ENCODE assay signal across 8 mouse cellular contexts in the genomic region with DNA sequence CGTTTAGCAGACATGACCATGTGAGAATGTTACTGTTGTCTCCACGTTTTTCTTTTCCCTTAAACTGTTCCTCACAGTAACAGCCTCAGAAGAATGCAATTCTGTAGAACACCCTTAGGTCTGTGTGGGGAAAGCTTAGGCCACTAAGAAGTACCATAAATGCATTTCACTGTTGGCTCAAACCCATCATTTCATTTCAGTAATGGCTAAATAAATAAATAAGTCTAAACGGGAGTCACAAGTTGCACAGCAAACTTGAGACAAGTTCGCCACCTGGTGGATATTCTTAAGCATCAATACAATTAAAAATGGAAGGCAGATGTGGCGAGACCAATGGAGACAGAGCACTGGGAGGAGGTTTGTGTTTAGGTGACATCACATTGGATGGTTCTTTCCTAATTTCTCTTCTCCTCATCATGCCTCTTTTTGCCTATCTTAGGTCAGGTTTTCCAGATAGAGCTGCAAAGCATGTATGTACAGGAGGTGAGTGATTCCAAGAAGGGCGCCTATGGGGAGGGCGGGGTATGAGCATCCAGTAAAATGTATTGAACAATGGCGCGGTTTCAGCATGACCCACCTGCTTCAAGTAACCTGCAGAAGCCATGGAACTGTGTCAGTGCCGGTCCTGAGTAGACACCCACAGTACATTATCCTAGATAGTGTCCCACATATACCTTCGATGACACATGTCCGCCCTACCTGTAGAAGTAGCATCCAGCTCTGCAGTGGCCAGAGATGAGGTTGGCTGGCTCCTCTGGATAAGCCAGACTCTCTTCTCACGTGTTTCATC.
DNase-seq lines count a peak whose midpoint lies in the region; ATAC-seq and TF ChIP-seq lines count a peak whose summit lies in the region.

No protein-coding gene starts in this region.

- no peak overlapping the region for H3K9ac ChIP-seq in forebrain, postnatal 0 days

- TF ChIP-seq CTCF in forebrain, postnatal 0 days (IDR thresholded peaks at IDR 0.05; ENCODE audit: low read depth) = peak; percentile 87
- TF ChIP-seq CTCF in kidney, adult 2 months (conservative IDR thresholded peaks at IDR 0.05; ENCODE audit: insufficient read depth, insufficient read length, low read depth, low read length) = peak; percentile 16; the same call in 1 of the 2 replicates

- peak; percentile 89 for ATAC-seq in forebrain, postnatal 0 days

- no peak for TF ChIP-seq POLR2A in kidney, adult 2 months (IDR thresholded peaks at IDR 0.05; ENCODE audit: low read depth, low read length)

- no peak overlapping the region for H3K4me2 ChIP-seq in forebrain, postnatal 0 days (ENCODE audit: low read depth)

- no peaks in the 10 kb centered on the region for H3K9me3 ChIP-seq in forebrain, postnatal 0 days (ENCODE audit: low read length)

- H3K4me3 ChIP-seq in forebrain, postnatal 0 days (ENCODE audit: low read depth, low read length) = no peak overlapping the region
- no peak overlapping the region for H3K4me3 ChIP-seq in kidney, adult 2 months (ENCODE audit: insufficient read depth, low read depth, low read length)

- H3K36me3 ChIP-seq in forebrain, postnatal 0 days (ENCODE audit: insufficient read depth) = no peaks in the 10 kb centered on the region
- H3K36me3 ChIP-seq in kidney, adult 2 months (ENCODE audit: control insufficient read depth, insufficient read depth, low read length) = no peaks in the 10 kb centered on the region

- DNase-seq in adrenal gland, adult 2 months = peak; percentile 22
- DNase-seq in adrenal gland, postnatal 25 days = no peak
- peak; percentile 57 to 68 for DNase-seq in right cerebral cortex, postnatal 10 days (ENCODE audit: low spot score in 2 of 2)
- DNase-seq in right cerebral cortex, postnatal 36 days (ENCODE audit: low spot score in 2 of 2) = no peak
- peak; percentile 84 for DNase-seq in forebrain, postnatal 0 days
- peak; percentile 70 for DNase-seq in kidney, adult 2 months
- DNase-seq in lung, postnatal 36 days = peak; percentile 75
- DNase-seq in thymus, postnatal 14 days = peak; percentile 48

- no peaks in the 10 kb centered on the region for H3K4me1 ChIP-seq in forebrain, postnatal 0 days (ENCODE audit: insufficient read depth)
- no peaks in the 10 kb centered on the region for H3K4me1 ChIP-seq in kidney, adult 2 months (ENCODE audit: control insufficient read depth, insufficient read depth, low read length)

- H3K27me3 ChIP-seq in forebrain, postnatal 0 days (ENCODE audit: insufficient read depth, low read length) = no peaks in the 10 kb centered on the region
- H3K27me3 ChIP-seq in kidney, adult 2 months (replicated peaks; ENCODE audit: control insufficient read depth, insufficient read depth, low read length) = no peaks in the 10 kb centered on the region

- H3K27ac ChIP-seq in forebrain, postnatal 0 days (ENCODE audit: low read depth, low read length) = no peak overlapping the region
- H3K27ac ChIP-seq in kidney, adult 2 months (ENCODE audit: insufficient read depth, low read depth, low read length) = no peak overlapping the region

- WGBS in forebrain, postnatal 0 days = 57% methylated on average over 13 of the region's 13 CpGs
- WGBS in kidney, adult 2 months = 58% methylated on average over 13 of the region's 13 CpGs

Comparison
In these comparisons a context has a peak if more than half of its experiments do, and no peak if none do; other contexts are left out.
1. DNase-seq: peak in adrenal gland, adult 2 months (single experiment), right cerebral cortex, postnatal 10 days (2 of 2), forebrain, postnatal 0 days (single experiment), kidney, adult 2 months (single experiment), lung, postnatal 36 days (single experiment) and thymus, postnatal 14 days (single experiment); none in adrenal gland, postnatal 25 days (single experiment) and right cerebral cortex, postnatal 36 days (0 of 2).